Mouse (Mus musculus): ENCODE results near the gene Sh3yl1. TPM values are rescaled to one million over a fixed set of nuclear protein-coding genes. Genes with fewer than 3 reads are reported as not detected.
A peak's percentile ranks its signal among the peaks of the same experiment; 100 is the strongest.

Sh3yl1 gene
- polyA plus RNA-seq, 2 experiments, result 7.4 to 11.3 TPM

- Histone ChIP-seq H3K27ac (replicated peaks; ENCODE audit: low read depth, low read length) (no peak overlapping the region), H3K9me3 (ENCODE audit: control insufficient read depth, low read length) (no peaks in the 10 kb centered on the region), H3K36me3 (ENCODE audit: control insufficient read depth, insufficient read depth, low read length) (peaks cover 17% of the 10 kb centered on the region), H3K9ac (ENCODE audit: low read depth, low read length, severe bottlenecking) (no peak overlapping the region), H3K4me3 (replicated peaks; ENCODE audit: low read length) (no peak overlapping the region), H3K4me2 (replicated peaks; ENCODE audit: low read depth, low read length, severe bottlenecking) (no peak overlapping the region), H3K4me1 (ENCODE audit: control insufficient read depth, insufficient read depth, low read length) (no peaks in the 10 kb centered on the region), H3K27me3 (ENCODE audit: control insufficient read depth, insufficient read depth, low read length) (no peaks in the 10 kb centered on the region)
- TF ChIP-seq POLR2A (IDR thresholded peaks at IDR 0.05; ENCODE audit: borderline replicate concordance, extremely low read depth, insufficient read depth, insufficient read length), result no peak
- WGBS, result 84% methylated on average over 14 of the region's 14 CpGs
- DNase-seq (ENCODE audit: low spot score), result no peak
- no peak for ATAC-seq (ENCODE audit: low FRiP score, low read depth)
Observed at GRCm38 (mm10) chr12:30943057-30943986, 31.9 kb downstream of the Sh3yl1 start.

- no peaks in the 10 kb centered on the region for H3K9me3 ChIP-seq (ENCODE audit: control insufficient read depth, low read length)
- H3K27me3 ChIP-seq (ENCODE audit: control insufficient read depth, insufficient read depth, low read length), result no peaks in the 10 kb centered on the region
- no peak overlapping the region for H3K27ac ChIP-seq (replicated peaks; ENCODE audit: low read depth, low read length)
- no peak overlapping the region for H3K4me3 ChIP-seq (replicated peaks; ENCODE audit: low read length)
- ATAC-seq (ENCODE audit: low FRiP score, low read depth) (no peak), DNase-seq (ENCODE audit: low spot score) (no peak)
- H3K9ac ChIP-seq (ENCODE audit: low read depth, low read length, severe bottlenecking), result no peak overlapping the region
- peaks cover 17% of the 10 kb centered on the region for H3K36me3 ChIP-seq (ENCODE audit: control insufficient read depth, insufficient read depth, low read length)
- H3K4me1 ChIP-seq (ENCODE audit: control insufficient read depth, insufficient read depth, low read length), result no peaks in the 10 kb centered on the region
- no peak overlapping the region for H3K4me2 ChIP-seq (replicated peaks; ENCODE audit: low read depth, low read length, severe bottlenecking)
- TF ChIP-seq POLR2A (IDR thresholded peaks at IDR 0.05; ENCODE audit: borderline replicate concordance, extremely low read depth, insufficient read depth, insufficient read length), result no peak
- WGBS, result 55% methylated on average over 3 of the region's 3 CpGs
Observed at GRCm38 (mm10) chr12:30944197-30944596, 32.7 kb downstream of the Sh3yl1 start.

- Histone ChIP-seq H3K36me3 (ENCODE audit: control insufficient read depth, insufficient read depth, low read length) (no peaks in the 10 kb centered on the region), H3K27me3 (ENCODE audit: control insufficient read depth, insufficient read depth, low read length) (no peaks in the 10 kb centered on the region), H3K4me1 (ENCODE audit: control insufficient read depth, insufficient read depth, low read length) (no peaks in the 10 kb centered on the region), H3K4me2 (replicated peaks; ENCODE audit: low read depth, low read length, severe bottlenecking) (no peak overlapping the region), H3K4me3 (replicated peaks; ENCODE audit: low read length) (no peak overlapping the region), H3K9me3 (ENCODE audit: control insufficient read depth, low read length) (no peaks in the 10 kb centered on the region), H3K27ac (replicated peaks; ENCODE audit: low read depth, low read length) (no peak overlapping the region), H3K9ac (ENCODE audit: low read depth, low read length, severe bottlenecking) (no peak overlapping the region)
- DNase-seq (ENCODE audit: low spot score), result no peak
- 73% methylated on average over 2 of the region's 2 CpGs for WGBS
- TF ChIP-seq POLR2A (IDR thresholded peaks at IDR 0.05; ENCODE audit: borderline replicate concordance, extremely low read depth, insufficient read depth, insufficient read length), result no peak
- ATAC-seq (ENCODE audit: low FRiP score, low read depth), result no peak
Observed at GRCm38 (mm10) chr12:30970700-30971099, 59.2 kb downstream of the Sh3yl1 start.

- no peaks in the 10 kb centered on the region for H3K9me3 ChIP-seq (ENCODE audit: control insufficient read depth, low read length)
- H3K36me3 ChIP-seq (ENCODE audit: control insufficient read depth, insufficient read depth, low read length), result no peaks in the 10 kb centered on the region
- 88% methylated on average over 4 of the region's 4 CpGs for WGBS
- H3K27ac ChIP-seq (replicated peaks; ENCODE audit: low read depth, low read length), result no peak overlapping the region
- no peak for TF ChIP-seq POLR2A (IDR thresholded peaks at IDR 0.05; ENCODE audit: borderline replicate concordance, extremely low read depth, insufficient read depth, insufficient read length)
- no peak for DNase-seq (ENCODE audit: low spot score)
- H3K4me3 ChIP-seq (replicated peaks; ENCODE audit: low read length), result no peak overlapping the region
- H3K9ac ChIP-seq (ENCODE audit: low read depth, low read length, severe bottlenecking), result no peak overlapping the region
- H3K4me1 ChIP-seq (ENCODE audit: control insufficient read depth, insufficient read depth, low read length), result no peaks in the 10 kb centered on the region
- no peaks in the 10 kb centered on the region for H3K27me3 ChIP-seq (ENCODE audit: control insufficient read depth, insufficient read depth, low read length)
- H3K4me2 ChIP-seq (replicated peaks; ENCODE audit: low read depth, low read length, severe bottlenecking), result no peak overlapping the region
- no peak for ATAC-seq (ENCODE audit: low FRiP score, low read depth)
Observed at GRCm38 (mm10) chr12:31003795-31004194, 92.3 kb downstream of the Sh3yl1 start.

- Histone ChIP-seq H3K9me3 (ENCODE audit: control insufficient read depth, low read length) (no peaks in the 10 kb centered on the region), H3K4me3 (replicated peaks; ENCODE audit: low read length) (no peak overlapping the region), H3K27ac (replicated peaks; ENCODE audit: low read depth, low read length) (no peak overlapping the region), H3K4me1 (ENCODE audit: control insufficient read depth, insufficient read depth, low read length) (no peaks in the 10 kb centered on the region), H3K4me2 (replicated peaks; ENCODE audit: low read depth, low read length, severe bottlenecking) (no peak overlapping the region), H3K9ac (ENCODE audit: low read depth, low read length, severe bottlenecking) (no peak overlapping the region), H3K27me3 (ENCODE audit: control insufficient read depth, insufficient read depth, low read length) (no peaks in the 10 kb centered on the region), H3K36me3 (ENCODE audit: control insufficient read depth, insufficient read depth, low read length) (no peaks in the 10 kb centered on the region)
- TF ChIP-seq POLR2A (IDR thresholded peaks at IDR 0.05; ENCODE audit: borderline replicate concordance, extremely low read depth, insufficient read depth, insufficient read length), result no peak
- peak; percentile 65; the same call in 1 of the 2 replicates for ATAC-seq (ENCODE audit: low FRiP score, low read depth)
- 24% methylated on average over 3 of the region's 3 CpGs for WGBS
- DNase-seq (ENCODE audit: low spot score), result peak; percentile 83
Observed at GRCm38 (mm10) chr12:31005010-31005409, 93.5 kb downstream of the Sh3yl1 start.

Data from limb, embryonic 14.5 days (tissue).